Mouse (Mus musculus) hindbrain, postnatal 0 days (tissue): ENCODE results near the gene Miga1. TPM values are rescaled to one million over a fixed set of nuclear protein-coding genes. Genes with fewer than 3 reads are reported as not detected.

Source experiments
- ATAC-seq: fragments of 200-750 bp; cut with Nextera tagmentation; 2 replicates; pipeline ENCODE4 v1.8.0; 2017; ENCODE audit warnings: mild to moderate bottlenecking, moderate TSS enrichment, moderate library complexity
- DNase-seq: peaks from one replicate; pipeline ENCODE4 v3.0.0-alpha.2; 2015; ENCODE audit warnings: low spot score
- H3K27ac ChIP-seq: fragments of 300-500 bp; sonication (generic); 2 replicates; pipeline ENCODE4 v1.5.1; 2014; ENCODE audit warnings: mild to moderate bottlenecking
- H3K27me3 ChIP-seq: fragments of 300-500 bp; sonication (generic); 2 replicates; pipeline ENCODE4 v1.6.1; 2014; ENCODE audit warnings: low read length, mixed read lengths; ENCODE audit not compliant: insufficient read depth
- H3K36me3 ChIP-seq: fragments of 300-500 bp; sonication (generic); 2 replicates; pipeline ENCODE4 v1.6.1; 2014; ENCODE audit warnings: low read length, mixed read lengths; ENCODE audit not compliant: insufficient read depth
- H3K4me1 ChIP-seq: fragments of 300-500 bp; sonication (generic); 2 replicates; pipeline ENCODE4 v1.6.1; 2014; ENCODE audit warnings: antibody characterized with exemption, low read length, mixed read lengths; ENCODE audit not compliant: insufficient read depth
- H3K4me2 ChIP-seq: fragments of 300-500 bp; sonication (generic); 2 replicates; pipeline ENCODE4 v1.6.1; 2014; ENCODE audit warnings: low read depth, mild to moderate bottlenecking, low read length, moderate library complexity, mixed read lengths
- H3K4me3 ChIP-seq: fragments of 300-500 bp; sonication (generic); 2 replicates; pipeline ENCODE4 v1.5.1; 2014; ENCODE audit warnings: low read length
- H3K9ac ChIP-seq: fragments of 300-500 bp; sonication (generic); replicated peaks from 2 replicates; pipeline ENCODE4 v1.6.1; 2014; ENCODE audit warnings: mild to moderate bottlenecking, low read length, moderate library complexity, mixed read lengths
- H3K9me3 ChIP-seq: fragments of 300-500 bp; sonication (generic); 2 replicates; pipeline ENCODE4 v1.6.1; 2016; ENCODE audit warnings: low read length, mixed read lengths
- CTCF ChIP-seq: IDR thresholded peaks from 2 replicates; pipeline ENCODE4 v1.5.1; 2016; ENCODE audit warnings: antibody characterized with exemption, control low read depth, low read depth
- WGBS: fragments of 180-500 bp; shearing (Covaris S2); extraction: QIAGEN DNeasy Blood & Tissue Kit; methylation state at CpG from one replicate; pipeline ENCODE4 v1.1.7; 2014; 5-methylcytosine and 5-hydroxymethylcytosine counted together
- polyA plus RNA-seq: library from polyadenylated mRNA; unstranded; fragments of >200 nt; fragmentation: Nextera tagmentation; extraction: Ambion mirVana; gene quantifications from 2 replicates; pipeline ENCODE4 v1.2.1, GENCODE M21; 2015
- total RNA-seq: library from RNA; depleted of rRNA; stranded (reverse); fragments of >200 nt; gene quantifications from 2 replicates; pipeline ENCODE4 v1.2.3, GENCODE M21; 2014; rRNA removed

Gene Miga1
- total RNA-seq: 13.6 and 16.7 TPM in 2 replicates
- 21.1 and 22.5 TPM in 2 replicates for polyA plus RNA-seq

GRCm38 (mm10) chr3:152339862-152340557 lies at the start of gene Miga1:
TSS of gene Miga1 (minus strand) at chr3:152340407.
- WGBS: 3% methylated on average over 54 of the region's 54 CpGs
- peaks cover 18% of the 10 kb centered on the region for H3K36me3 ChIP-seq
- no peaks in the 10 kb centered on the region for H3K9me3 ChIP-seq
- peak within 1 kb of the TSS; percentile 64 for H3K4me3 ChIP-seq
- ATAC-seq (peak; percentile 96), DNase-seq (peak; percentile 94)
- H3K27me3 ChIP-seq: no peaks in the 10 kb centered on the region
- peak within 1 kb of the TSS; percentile 62 for H3K4me2 ChIP-seq
- no peak for TF ChIP-seq CTCF
- peak within 1 kb of the TSS; percentile 82 for H3K27ac ChIP-seq
- no peaks in the 10 kb centered on the region for H3K4me1 ChIP-seq
- peak within 1 kb of the TSS; percentile 71 for H3K9ac ChIP-seq

GRCm38 (mm10) chr3:152384106-152384505 lies 43.9 kb upstream of the Miga1 start:
- H3K27me3 ChIP-seq: no peaks in the 10 kb centered on the region

DNA sequence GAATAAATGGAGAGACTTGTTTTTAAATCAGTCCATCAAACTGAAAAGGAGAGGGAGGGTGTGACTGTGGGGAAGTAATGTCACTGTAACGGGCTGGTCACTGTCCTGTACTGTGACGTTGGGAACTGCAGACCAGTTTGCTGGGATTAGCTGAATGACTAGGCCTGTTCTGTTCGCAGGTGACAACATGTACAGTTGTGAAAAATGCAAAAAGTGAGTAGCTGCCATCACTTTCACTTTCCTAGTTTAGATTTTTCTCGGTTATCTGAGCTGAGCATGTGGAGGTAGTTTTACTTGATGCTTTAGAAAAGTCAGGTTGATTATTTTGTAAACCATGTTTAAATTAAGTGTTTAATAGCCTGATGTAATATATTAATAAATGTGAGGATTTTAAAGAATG lies 35.9 kb upstream of the Miga1 start:
- no peak overlapping the region for H3K27ac ChIP-seq
- ATAC-seq (no peak), DNase-seq (no peak)
- H3K4me2 ChIP-seq: no peak overlapping the region
- H3K27me3 ChIP-seq: no peaks in the 10 kb centered on the region
- H3K4me1 ChIP-seq: no peaks in the 10 kb centered on the region
- no peak overlapping the region for H3K4me3 ChIP-seq
- no peak for TF ChIP-seq CTCF
- no peak overlapping the region for H3K9ac ChIP-seq
- no peaks in the 10 kb centered on the region for H3K9me3 ChIP-seq
- peaks cover 58% of the 10 kb centered on the region for H3K36me3 ChIP-seq
- WGBS: 94% methylated on average over 4 of the region's 4 CpGs

More at GRCm38 (mm10) chr3:152384106-152384505, 43.9 kb upstream of the Miga1 start:
- no peak overlapping the region for H3K9ac ChIP-seq
- no peaks in the 10 kb centered on the region for H3K9me3 ChIP-seq
- no peak overlapping the region for H3K27ac ChIP-seq
- H3K36me3 ChIP-seq: peaks cover 53% of the 10 kb centered on the region
- whole genome bisulfite sequencing: 67% methylated on average over 11 of the region's 11 CpGs
- ATAC-seq (no peak), DNase-seq (no peak)
- no peak for TF ChIP-seq CTCF
- no peak overlapping the region for H3K4me3 ChIP-seq
- no peaks in the 10 kb centered on the region for H3K4me1 ChIP-seq
- no peak overlapping the region for H3K4me2 ChIP-seq

DNA sequence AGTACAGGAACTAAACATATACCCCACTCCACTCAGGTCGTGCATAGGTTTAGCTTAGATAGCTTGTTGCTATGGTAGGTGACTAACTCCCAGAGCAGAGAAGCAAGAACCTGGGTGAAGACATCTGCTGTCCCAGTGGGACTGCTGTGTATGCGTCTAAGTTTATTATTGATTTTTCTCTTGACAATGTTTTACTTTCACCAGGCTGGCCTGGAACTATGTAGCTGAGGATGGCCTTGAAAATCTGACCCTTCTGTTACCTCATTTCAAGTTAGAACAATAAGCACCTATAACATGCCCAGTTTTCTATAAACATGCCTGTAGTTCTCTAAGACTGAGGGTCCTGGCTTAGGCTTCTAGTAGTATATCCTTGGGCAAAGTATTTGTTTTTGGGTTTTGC lies 24.0 kb upstream of the Miga1 start:
- WGBS: 94% methylated on average over 2 of the region's 2 CpGs
- DNase-seq (no peak), ATAC-seq (no peak)
- Histone ChIP-seq H3K4me3 (no peak overlapping the region), H3K36me3 (peaks cover 47% of the 10 kb centered on the region), H3K9ac (no peak overlapping the region), H3K27ac (no peak overlapping the region), H3K4me1 (no peaks in the 10 kb centered on the region), H3K27me3 (no peaks in the 10 kb centered on the region), H3K9me3 (no peaks in the 10 kb centered on the region), H3K4me2 (no peak overlapping the region)
- TF ChIP-seq CTCF: no peak

DNA sequence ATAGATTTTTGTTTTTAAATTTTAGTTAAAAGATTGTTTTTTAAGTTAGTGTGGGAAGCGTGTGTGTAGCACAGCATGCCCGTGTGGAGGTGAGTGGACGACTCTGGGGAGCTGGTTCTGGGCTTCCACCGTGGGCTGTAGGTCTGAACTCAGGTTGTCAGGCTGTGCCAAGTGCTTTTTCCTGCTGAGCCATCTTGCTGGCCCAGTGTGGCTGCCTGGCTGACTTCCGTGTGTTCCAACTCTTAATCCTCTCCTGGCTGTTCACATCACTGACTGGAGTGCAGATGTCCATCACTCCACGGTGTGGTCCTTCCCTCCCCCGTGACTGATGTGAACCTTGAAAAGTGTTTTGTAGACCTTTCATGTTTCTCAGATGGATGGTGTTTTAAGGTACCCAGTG lies 18.9 kb upstream of the Miga1 start:
- no peak for DNase-seq
- WGBS: 75% methylated on average over 7 of the region's 7 CpGs

DNA sequence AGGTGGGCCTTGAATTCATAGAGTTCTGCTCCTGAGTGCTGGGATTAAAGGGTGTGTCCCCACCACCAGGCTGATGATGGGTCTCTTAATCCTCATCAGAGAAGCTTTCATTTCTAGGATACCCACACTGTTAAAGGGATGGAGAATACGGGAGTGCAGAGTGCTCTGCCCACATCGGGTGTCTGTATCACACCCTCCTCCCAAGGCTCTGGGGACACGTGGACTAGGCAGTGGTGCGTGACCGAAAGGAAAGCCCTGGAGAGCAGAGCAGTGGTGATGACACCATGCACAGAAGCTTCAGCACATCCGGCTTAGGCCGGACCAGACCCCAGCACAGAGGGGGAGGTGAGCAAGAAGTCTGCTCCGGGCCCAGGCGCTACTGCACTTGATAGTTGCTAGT lies 16.5 kb upstream of the Miga1 start:
- no peak overlapping the region for H3K4me2 ChIP-seq
- TF ChIP-seq CTCF: no peak
- H3K9ac ChIP-seq: no peak overlapping the region
- no peak overlapping the region for H3K27ac ChIP-seq
- ATAC-seq: no peak
- H3K27me3 ChIP-seq: no peaks in the 10 kb centered on the region
- H3K36me3 ChIP-seq: peaks cover 9% of the 10 kb centered on the region; the same call in 1 of the 2 replicates
- no peak for DNase-seq
- H3K9me3 ChIP-seq: no peaks in the 10 kb centered on the region
- WGBS: 81% methylated on average over 9 of the region's 9 CpGs
- no peaks in the 10 kb centered on the region for H3K4me1 ChIP-seq
- H3K4me3 ChIP-seq: no peak overlapping the region

More for the DNA sequence above, 18.9 kb upstream of the Miga1 start:
- ATAC-seq: no peak
- Histone ChIP-seq H3K9ac (no peak overlapping the region), H3K36me3 (peaks cover 25% of the 10 kb centered on the region; the same call in 1 of the 2 replicates), H3K4me1 (no peaks in the 10 kb centered on the region), H3K4me3 (no peak overlapping the region), H3K4me2 (no peak overlapping the region), H3K27me3 (no peaks in the 10 kb centered on the region), H3K9me3 (no peaks in the 10 kb centered on the region), H3K27ac (no peak overlapping the region)
- TF ChIP-seq CTCF: no peak

GRCm38 (mm10) chr3:152355361-152355760 lies 15.2 kb upstream of the Miga1 start:
- no peaks in the 10 kb centered on the region for H3K27me3 ChIP-seq
- no peak for TF ChIP-seq CTCF
- no peaks in the 10 kb centered on the region for H3K9me3 ChIP-seq
- ATAC-seq (no peak), DNase-seq (no peak)
- H3K4me2 ChIP-seq: no peak overlapping the region
- 64% methylated on average over 5 of the region's 5 CpGs for WGBS
- H3K9ac ChIP-seq: no peak overlapping the region
- H3K4me1 ChIP-seq: no peaks in the 10 kb centered on the region
- no peak overlapping the region for H3K4me3 ChIP-seq
- peaks cover 8% of the 10 kb centered on the region; the same call in 1 of the 2 replicates for H3K36me3 ChIP-seq
- H3K27ac ChIP-seq: no peak overlapping the region
